Mouse (Mus musculus) brain, embryonic 14.5 days (tissue): ENCODE measurements at regions not wholly inside any gene's neighbourhood (a gene's known extent, or its start where the extent isn't known, plus 50 kb on each side); places are given as distances from the start of the nearest gene placed in this dataset.

ENCODE experiments used
- CTCF ChIP-seq: fragments of 200-500 bp; IDR thresholded peaks from 2 replicates; pipeline ENCODE4 v1.5.1; 2012; ENCODE audit warnings: inconsistent platforms, mild to moderate bottlenecking, moderate library complexity, borderline replicate concordance; ENCODE audit not compliant: insufficient read depth, insufficient read length; ENCODE audit errors: extremely low read depth
- POLR2A ChIP-seq: fragments of 200-500 bp; IDR thresholded peaks from 2 replicates; pipeline ENCODE4 v1.6.1; 2012; ENCODE audit warnings: mild to moderate bottlenecking, inconsistent platforms, borderline replicate concordance; ENCODE audit not compliant: poor library complexity, insufficient read depth, insufficient read length, severe bottlenecking; ENCODE audit errors: extremely low read depth

- no peak for TF ChIP-seq CTCF
- no peak for TF ChIP-seq POLR2A
These were observed 162.7 kb upstream of the Ctbp2 start for GRCm38 (mm10) chr7:133286836-133287235.
